Mouse (Mus musculus) ES-E14 (cell line): ENCODE results near the gene Bnip1. TPM values are rescaled to one million over a fixed set of nuclear protein-coding genes. Genes with fewer than 3 reads are reported as not detected.

Source experiments
- DNase-seq: peaks from one replicate; pipeline ENCODE4 v3.0.0-alpha.2; 2013; ENCODE audit warnings: low read depth, low spot score
- H3K27ac ChIP-seq: 2 replicates; pipeline ENCODE4 v1.5.1; 2012; ENCODE audit warnings: low read depth, mild to moderate bottlenecking, low read length, moderate library complexity, mixed read lengths; ENCODE audit not compliant: poor library complexity, insufficient read depth, severe bottlenecking
- H3K36me3 ChIP-seq: 2 replicates; pipeline ENCODE4 v1.6.1; 2012; ENCODE audit warnings: mild to moderate bottlenecking, low read length, moderate library complexity, mixed read lengths; ENCODE audit not compliant: control insufficient read depth, poor library complexity, insufficient read depth, severe bottlenecking
- H3K4me1 ChIP-seq, 2 experiments: fragments of 150-350 bp in 1 of 2; sonication (generic) in 1 of 2; 2 replicates each; pipeline ENCODE4 v1.6.1; 2012; ENCODE audit warnings: low read length in 2 of 2, mild to moderate bottlenecking in 1 of 2, mixed read lengths in 1 of 2; ENCODE audit not compliant: control insufficient read depth in 2 of 2, insufficient read depth in 2 of 2, poor library complexity in 1 of 2
- H3K4me3 ChIP-seq, 2 experiments: fragments of 150-350 bp in 1 of 2; sonication (generic) in 1 of 2; 2 replicates each; pipeline ENCODE4 v1.5.1; 2012; ENCODE audit warnings: low read length in 2 of 2, low read depth in 1 of 2, mild to moderate bottlenecking in 1 of 2, mixed read lengths in 1 of 2; ENCODE audit not compliant: insufficient read depth in 1 of 2, poor library complexity in 1 of 2, severe bottlenecking in 1 of 2
- H3K9ac ChIP-seq: 2 replicates; pipeline ENCODE4 v1.6.1; 2012; ENCODE audit warnings: low read depth, mild to moderate bottlenecking, low read length, mixed read lengths; ENCODE audit not compliant: poor library complexity, insufficient read depth, severe bottlenecking
- H3K9me3 ChIP-seq: fragments of 150-350 bp; sonication (generic); 2 replicates; pipeline ENCODE4 v1.6.1; 2012; ENCODE audit warnings: low read depth, mild to moderate bottlenecking, low read length; ENCODE audit not compliant: control insufficient read depth, insufficient read depth
- CHD2 ChIP-seq: IDR thresholded peaks from 2 replicates; pipeline ENCODE4 v1.6.1; 2014; ENCODE audit warnings: mild to moderate bottlenecking, low read depth, low read length, inconsistent platforms
- HCFC1 ChIP-seq: IDR thresholded peaks from 2 replicates; pipeline ENCODE4 v1.6.1; 2012; ENCODE audit warnings: low read length, inconsistent platforms, borderline replicate concordance; ENCODE audit not compliant: insufficient read depth
- MAFK ChIP-seq: IDR thresholded peaks from 2 replicates; pipeline ENCODE4 v1.6.1; 2014; ENCODE audit warnings: mild to moderate bottlenecking, low read depth, low read length, inconsistent platforms; ENCODE audit not compliant: insufficient read depth
- ZC3H11A ChIP-seq: IDR thresholded peaks from 2 replicates; pipeline ENCODE4 v1.6.1; 2012; ENCODE audit warnings: low read depth, mild to moderate bottlenecking, inconsistent platforms, low read length, borderline replicate concordance
- ZNF384 ChIP-seq: IDR thresholded peaks from 2 replicates; pipeline ENCODE4 v1.6.1; 2012; ENCODE audit warnings: low read depth, low read length, inconsistent platforms
- in situ Hi-C, 2 experiments: fragments of 600-800 bp; cut with MboI; formaldehyde crosslinking; loops; one replicate each; pipeline ENCODE4 v1.15.1; 2025; ENCODE audit warnings: low sequenced_read_pairs in 2 of 2, inconsistent platforms in 1 of 2; ENCODE audit not compliant: unreplicated experiment in 2 of 2
- total RNA-seq: library from RNA; depleted of rRNA; stranded (reverse); fragments of 300-350 nt; gene quantifications from 2 replicates; pipeline ENCODE4 v1.2.3, GENCODE M21; 2012

The Bnip1 gene
- total RNA-seq, 1 experiment: 24.5 TPM

DNA sequence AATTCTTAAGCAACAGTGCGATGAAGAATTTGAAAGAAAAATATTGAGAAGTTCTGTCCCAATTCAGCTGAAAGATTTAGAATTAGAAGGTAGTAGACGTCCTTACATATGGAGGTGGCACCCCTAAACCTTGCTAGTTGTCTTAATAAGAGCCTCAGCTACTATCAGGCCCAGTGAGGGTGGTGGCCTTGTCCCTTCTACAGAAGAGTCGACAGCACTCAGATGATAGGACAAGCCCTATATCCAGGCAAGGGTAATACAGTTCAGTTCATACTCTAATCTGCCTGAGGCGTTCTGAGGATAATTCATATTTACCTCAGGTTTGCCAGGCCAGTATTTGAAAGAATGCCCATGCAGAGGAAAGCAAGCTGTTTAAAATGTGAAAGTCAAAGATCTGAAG is 2.9 kb upstream of the Bnip1 start:
- no peak for DNase-seq

DNA sequence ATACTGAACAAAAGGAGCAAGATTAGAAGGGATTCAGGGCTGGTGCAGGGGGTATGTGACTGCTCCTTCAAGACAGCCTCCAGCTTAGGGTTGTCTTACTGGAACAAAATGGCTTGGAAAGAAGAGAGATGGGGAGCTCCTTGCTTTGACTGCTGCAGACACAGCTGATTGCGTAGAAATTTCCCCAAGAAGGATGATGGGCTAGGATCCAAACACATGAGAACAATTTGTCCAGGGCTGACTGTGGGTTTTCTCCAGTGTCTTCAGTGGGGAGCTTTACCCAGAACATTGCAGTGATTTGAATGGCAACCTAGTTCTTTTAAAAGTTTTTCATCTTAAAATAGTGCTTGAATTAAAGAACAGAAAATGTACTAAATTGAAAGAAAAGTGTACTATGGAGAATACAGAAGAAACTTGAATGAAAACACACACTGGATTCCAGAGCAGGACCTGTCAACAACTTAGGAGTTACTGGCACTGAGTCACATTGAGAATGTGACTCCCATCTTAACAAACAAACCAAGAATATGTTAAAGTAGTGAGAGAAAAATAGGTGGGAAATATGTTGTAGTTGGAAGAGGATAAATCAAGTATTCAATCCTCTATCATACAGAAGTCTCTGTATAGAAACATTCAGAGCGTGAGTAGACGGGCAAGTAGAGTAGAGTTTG is 2.3 kb upstream of the Bnip1 start:
- no peaks in the 10 kb centered on the region for H3K9me3 ChIP-seq
- in situ Hi-C loops: no loop called here
- no peak overlapping the region for H3K9ac ChIP-seq
- no peak overlapping the region for H3K4me3 ChIP-seq
- DNase-seq: no peak
- peaks cover 0 to 10% of the 10 kb centered on the region in 2 experiments; a peak in 2 of 4 replicates for H3K4me1 ChIP-seq
- TF ChIP-seq ZC3H11A (no peak), HCFC1 (no peak), MAFK (no peak), CHD2 (no peak), ZNF384 (no peak)
- H3K36me3 ChIP-seq: peaks cover 2% of the 10 kb centered on the region; the same call in 1 of the 2 replicates
- H3K27ac ChIP-seq: no peak overlapping the region

More for the DNA sequence above, 2.9 kb upstream of the Bnip1 start:
- peaks cover 0 to 10% of the 10 kb centered on the region in 2 experiments; a peak in 2 of 4 replicates for H3K4me1 ChIP-seq
- H3K4me3 ChIP-seq: no peak overlapping the region
- no peak for TF ChIP-seq ZNF384
- TF ChIP-seq CHD2: no peak
- no peak for TF ChIP-seq HCFC1
- no peak for TF ChIP-seq MAFK
- no peak for TF ChIP-seq ZC3H11A
- H3K36me3 ChIP-seq: no peaks in the 10 kb centered on the region; the same call in 1 of the 2 replicates
- no peaks in the 10 kb centered on the region for H3K9me3 ChIP-seq
- no peak overlapping the region for H3K9ac ChIP-seq
- in situ Hi-C loops: no loop called here
- no peak overlapping the region for H3K27ac ChIP-seq

DNA sequence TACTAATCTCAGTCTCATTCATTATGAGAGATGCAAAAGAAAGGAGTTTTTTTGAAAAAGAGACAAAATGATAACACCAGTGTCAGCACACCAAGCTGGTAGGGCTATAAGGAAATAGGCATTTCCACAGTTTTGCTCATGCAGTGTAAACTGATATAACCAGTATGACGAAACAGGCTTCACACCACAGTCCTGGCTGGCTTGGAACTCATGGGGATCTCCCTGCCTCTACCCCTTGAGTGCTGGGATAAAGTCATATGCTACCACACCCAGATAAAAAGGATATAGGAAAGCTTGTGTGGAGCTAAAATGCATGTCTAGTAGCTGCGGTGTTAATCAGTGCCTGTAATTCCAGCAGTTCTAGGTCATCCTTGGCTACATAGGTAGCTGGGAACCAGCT is 1.4 kb upstream of the Bnip1 start:
- Histone ChIP-seq H3K4me1 (peaks cover 0 to 11% of the 10 kb centered on the region in 2 experiments; a peak in 2 of 4 replicates), H3K9me3 (no peaks in the 10 kb centered on the region), H3K9ac (no peak overlapping the region), H3K4me3 (no peak overlapping the region), H3K36me3 (peaks cover 4% of the 10 kb centered on the region; the same call in 1 of the 2 replicates), H3K27ac (no peak overlapping the region)
- in situ Hi-C loops: no loop called here
- DNase-seq: no peak
- no peak for TF ChIP-seq CHD2
- TF ChIP-seq ZC3H11A: no peak
- TF ChIP-seq HCFC1: no peak

DNA sequence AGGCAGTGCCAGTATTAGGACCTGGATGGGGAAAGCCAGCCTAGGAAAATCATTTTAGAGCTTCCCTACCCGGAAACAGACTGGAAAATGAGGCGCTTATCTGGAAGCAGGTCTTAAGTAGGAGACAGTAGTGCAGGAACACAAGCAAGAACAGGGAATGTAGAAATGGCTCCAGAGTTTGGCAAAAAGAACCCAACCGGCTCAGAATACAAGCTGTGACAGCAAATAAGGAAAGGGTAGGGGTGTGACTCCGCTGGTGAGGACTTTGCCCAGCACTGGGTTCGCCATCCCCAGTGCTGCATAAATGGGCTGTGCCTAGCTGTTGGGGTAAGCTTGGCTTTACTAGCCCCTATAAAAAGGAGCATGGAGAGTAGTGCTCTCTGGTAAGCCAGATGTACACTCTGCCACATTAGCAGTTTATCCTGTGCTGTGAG is 761 bp downstream of the Bnip1 start:
- no peak for DNase-seq
- Histone ChIP-seq H3K9me3 (no peaks in the 10 kb centered on the region), H3K27ac (no peak overlapping the region), H3K4me3 (peak overlapping the region; percentile 97 to 98), H3K36me3 (peaks cover 6% of the 10 kb centered on the region; the same call in 1 of the 2 replicates), H3K9ac (peak overlapping the region; percentile 98), H3K4me1 (peaks cover 0 to 11% of the 10 kb centered on the region in 2 experiments; a peak in 2 of 4 replicates)
- no peak for TF ChIP-seq HCFC1
- no peak for TF ChIP-seq MAFK
- TF ChIP-seq ZC3H11A: no peak
- TF ChIP-seq CHD2: no peak
- no peak for TF ChIP-seq ZNF384
- in situ Hi-C loops: no loop called here

DNA sequence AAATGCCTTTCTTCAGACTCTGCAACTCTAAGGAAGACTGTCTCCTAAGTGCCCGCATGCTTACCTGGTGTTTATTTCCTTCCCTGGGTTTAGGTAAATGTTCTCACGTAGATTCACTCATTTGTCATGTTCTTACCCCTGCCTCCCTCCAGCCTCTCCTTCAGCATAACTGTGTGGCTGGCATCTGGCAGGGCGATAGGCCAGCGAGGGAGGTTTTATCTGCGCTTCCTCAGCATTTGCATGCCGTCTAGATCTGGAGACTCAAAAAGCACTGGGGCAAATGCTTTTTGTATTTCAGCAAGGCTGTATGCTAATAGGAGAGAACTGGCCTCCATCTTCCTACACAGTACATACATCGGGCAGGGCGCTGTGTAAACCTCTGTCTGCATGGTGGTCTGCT is 3.7 kb downstream of the Bnip1 start:
- in situ Hi-C loops: no loop called here
- Histone ChIP-seq H3K9ac (no peak overlapping the region), H3K4me1 (peaks cover 0 to 10% of the 10 kb centered on the region in 2 experiments; a peak in 2 of 4 replicates), H3K27ac (no peak overlapping the region), H3K9me3 (no peaks in the 10 kb centered on the region), H3K4me3 (no peak overlapping the region), H3K36me3 (peaks cover 15% of the 10 kb centered on the region; the same call in 1 of the 2 replicates)
- no peak for DNase-seq
- TF ChIP-seq CHD2 (no peak), ZNF384 (no peak), ZC3H11A (no peak), MAFK (no peak), HCFC1 (no peak)
